Mouse (Mus musculus) liver, adult 2 months (tissue): ENCODE measurements at regions not wholly inside any gene's neighbourhood (a gene's known extent, or its start where the extent isn't known, plus 50 kb on each side); places are given as distances from the start of the nearest gene placed in this dataset.

Source experiments
- CTCF ChIP-seq: fragments of 200-500 bp; IDR thresholded peaks from 2 replicates; pipeline ENCODE4 v1.5.1; 2011; ENCODE audit warnings: low read depth, low read length, control low read depth
- POLR2A ChIP-seq: fragments of 200-500 bp; IDR thresholded peaks from 2 replicates; pipeline ENCODE4 v1.6.1; 2011; ENCODE audit warnings: low read length, control low read depth; ENCODE audit not compliant: insufficient read depth; ENCODE audit errors: extremely low read depth

DNA sequence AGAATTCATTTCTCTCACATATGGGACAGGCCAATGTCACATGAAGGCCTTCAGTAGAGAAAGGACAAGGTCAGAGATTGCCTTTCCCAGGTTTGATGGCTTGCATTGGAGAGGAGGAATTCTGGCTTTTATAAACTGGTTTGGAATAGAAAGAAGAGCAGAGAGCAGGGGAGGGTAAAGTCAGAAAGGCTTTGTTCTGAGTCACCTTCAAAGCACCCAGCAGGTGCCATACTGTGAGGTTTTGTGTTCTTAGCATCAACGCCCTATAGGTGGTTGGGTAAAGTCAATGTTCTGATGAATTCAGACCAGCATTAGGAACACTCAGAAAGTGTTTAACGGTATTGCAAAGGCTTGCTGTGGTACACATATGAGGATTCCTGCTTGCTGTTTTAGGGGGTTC is 244.5 kb downstream of the Dact1 start:
- TF ChIP-seq CTCF, result no peak
- TF ChIP-seq POLR2A, result no peak
